Mouse (Mus musculus) left cerebral cortex, adult 2 months (tissue): ENCODE measurements around the gene Tns1. TPM values are rescaled to one million over a fixed set of nuclear protein-coding genes. Genes with fewer than 3 reads are reported as not detected.
A peak's percentile ranks its signal among the peaks of the same experiment; 100 is the strongest.

Experiments
- DNase-seq, 2 experiments: peaks; one replicate each; pipeline ENCODE4 v3.0.0; 2021 to 2022; ENCODE audit warnings: low spot score in 2 of 2, mixed read lengths in 1 of 2; ENCODE audit errors: extremely low spot score in 1 of 2
- H3K27ac ChIP-seq: fragments of 200-600 bp; 2 replicates; pipeline ENCODE4 v1.8.1; 2022
- H3K4me3 ChIP-seq: fragments of 200-600 bp; 2 replicates; pipeline ENCODE4 v1.8.1; 2022
- CTCF ChIP-seq: fragments of 200-600 bp; IDR thresholded peaks from 2 replicates; pipeline ENCODE4 v1.8.1; 2022; ENCODE audit warnings: antibody characterized with exemption, mild to moderate bottlenecking, moderate library complexity
- intact Hi-C: fragments of 180-260 bp; cut with DNase I; formaldehyde crosslinking; loops from one replicate; pipeline ENCODE4 v1.15.1; 2025
- total RNA-seq, 2 experiments: library from RNA; stranded (reverse); gene quantifications; 2 replicates each; pipeline ENCODE4 v1.2.3; 2021

The Tns1 gene
- total RNA-seq, 2 experiments from 2014 or later = 43.5 to 46.4 TPM

- Histone ChIP-seq H3K27ac (peak overlapping the region; percentile 78), H3K4me3 (peak overlapping the region; percentile 44)
- no peak for DNase-seq
- intact Hi-C loops = loop anchor here (2.0 kb wide), 1 partner anchor 19 kb away; no protein-coding TSS in a partner anchor
- TF ChIP-seq CTCF = no peak
These were observed 162.2 kb downstream of the Tns1 start for GRCm38 (mm10) chr1:73962049-73962448.

GRCm38 (mm10) chr1:73959758-73960157, 164.5 kb downstream of the Tns1 start:
- no peak overlapping the region for H3K27ac ChIP-seq
- TF ChIP-seq CTCF = no peak
- H3K4me3 ChIP-seq = no peak overlapping the region
- intact Hi-C loops = no loop called here
- no peak for DNase-seq

DNA sequence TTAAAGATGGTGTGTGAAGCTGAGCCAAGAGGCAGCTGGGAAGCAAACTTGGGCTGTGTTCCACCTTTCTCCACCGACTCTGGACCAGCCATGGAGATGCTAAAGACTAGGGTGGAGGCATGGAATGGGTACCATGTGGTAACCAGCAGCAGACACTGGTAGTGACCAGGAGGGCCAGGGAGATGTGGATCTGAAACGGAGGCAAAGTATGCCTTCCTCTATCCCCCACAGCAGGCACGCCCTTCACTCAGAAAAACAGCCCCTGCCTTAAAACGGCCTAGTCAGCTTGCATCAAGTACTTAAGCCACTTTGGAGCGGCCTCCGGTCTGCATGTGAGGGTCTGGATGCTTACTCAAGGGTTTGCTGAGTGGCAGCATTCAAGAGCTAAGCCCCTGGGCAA, 164.9 kb downstream of the Tns1 start:
- TF ChIP-seq CTCF = no peak
- no peak for DNase-seq
- no peak overlapping the region for H3K4me3 ChIP-seq
- H3K27ac ChIP-seq = no peak overlapping the region
- intact Hi-C loops = no loop called here

DNA sequence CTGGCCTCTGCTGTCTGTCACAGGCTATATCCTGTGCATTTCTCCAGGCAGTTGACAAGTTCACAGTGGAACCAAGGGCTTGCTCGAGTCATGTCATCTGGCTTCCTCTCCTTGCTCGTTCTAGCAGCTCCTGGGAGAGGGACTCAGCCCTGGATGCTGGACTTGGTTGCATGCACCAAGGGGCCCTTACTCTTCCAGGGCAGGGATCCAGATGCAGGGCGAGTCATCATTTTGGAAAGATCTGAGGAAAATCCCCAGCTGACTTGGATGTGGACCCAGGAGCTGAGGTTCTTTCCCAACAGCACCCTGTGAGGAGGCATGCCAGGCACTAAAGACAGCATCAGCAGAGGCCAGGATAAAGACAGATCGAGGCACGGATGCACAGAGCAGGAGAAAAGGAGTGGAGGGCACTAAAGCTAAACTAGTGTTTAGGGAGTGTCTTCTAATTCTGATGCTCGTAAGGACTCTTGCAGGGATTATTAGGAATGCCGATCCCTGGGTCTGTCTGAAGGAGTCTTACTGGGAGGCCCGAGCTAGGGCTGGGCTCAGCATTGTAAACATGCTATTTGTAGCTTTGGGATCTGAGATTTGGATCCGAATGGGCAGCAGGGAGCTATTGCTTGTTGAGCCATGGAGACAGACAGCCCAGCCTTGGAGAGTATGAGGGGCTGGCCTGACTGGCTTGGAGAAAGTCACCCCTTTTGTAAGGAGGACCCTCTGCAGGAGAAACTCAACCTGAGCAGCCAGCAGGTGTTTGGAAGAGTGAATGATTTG, 165.9 kb downstream of the Tns1 start:
- DNase-seq = no peak
- no peak for TF ChIP-seq CTCF
- no peak overlapping the region for H3K27ac ChIP-seq
- no peak overlapping the region for H3K4me3 ChIP-seq
- intact Hi-C loops = no loop called here

DNA sequence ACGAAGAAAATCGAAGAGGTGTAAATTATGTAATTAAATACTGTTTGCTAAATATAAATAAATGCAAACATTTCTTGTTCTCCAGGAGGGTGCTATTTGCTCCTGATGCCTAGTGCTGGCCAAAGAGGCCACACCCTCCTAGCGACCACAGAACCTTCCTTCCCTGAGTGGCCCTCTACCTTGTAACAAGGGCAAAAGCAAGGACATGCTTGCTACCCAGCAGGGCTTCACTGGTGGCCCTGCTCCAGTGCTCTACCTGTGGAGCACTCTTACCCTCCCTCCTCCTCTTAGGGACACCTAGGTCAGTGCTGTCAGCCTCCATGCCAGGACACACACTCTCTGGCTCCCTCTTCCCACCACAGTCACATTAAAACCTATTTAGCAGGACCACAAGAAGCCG, 166.8 kb downstream of the Tns1 start:
- no peak for TF ChIP-seq CTCF
- no peak for DNase-seq
- Histone ChIP-seq H3K27ac (no peak overlapping the region), H3K4me3 (no peak overlapping the region)
- intact Hi-C loops = no loop called here

GRCm38 (mm10) chr1:73956320-73956719, 167.9 kb downstream of the Tns1 start:
- intact Hi-C loops = no loop called here
- no peak for DNase-seq
- Histone ChIP-seq H3K4me3 (no peak overlapping the region), H3K27ac (no peak overlapping the region)
- no peak for TF ChIP-seq CTCF

GRCm38 (mm10) chr1:73955259-73955842, 168.9 kb downstream of the Tns1 start:
- no peak overlapping the region for H3K4me3 ChIP-seq
- intact Hi-C loops = no loop called here
- no peak overlapping the region for H3K27ac ChIP-seq
- TF ChIP-seq CTCF = no peak
- no peak for DNase-seq

- DNase-seq = no peak
- Histone ChIP-seq H3K27ac (no peak overlapping the region), H3K4me3 (no peak overlapping the region)
- intact Hi-C loops = no loop called here
- no peak for TF ChIP-seq CTCF
These were observed 169.6 kb downstream of the Tns1 start for GRCm38 (mm10) chr1:73954614-73955013.

DNA sequence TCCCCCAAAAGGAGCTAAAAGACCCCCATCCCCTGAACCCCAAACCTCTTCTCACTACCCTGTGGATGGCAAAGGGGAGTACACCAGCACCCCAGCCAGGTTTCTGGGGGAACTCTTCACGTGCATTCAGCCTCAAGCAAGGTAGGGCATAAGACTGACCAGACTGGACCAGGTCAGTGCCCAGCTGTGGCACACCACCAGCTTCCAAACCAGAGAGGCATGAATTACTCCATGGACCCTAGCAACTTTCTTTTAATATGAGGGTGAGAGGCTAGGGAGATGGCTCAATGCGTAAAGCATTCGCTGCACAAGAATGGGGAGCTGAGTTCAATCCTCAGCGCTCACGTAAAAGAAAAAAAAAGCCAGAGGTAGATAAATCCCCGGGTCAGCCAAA, 170.2 kb downstream of the Tns1 start:
- Histone ChIP-seq H3K27ac (no peak overlapping the region), H3K4me3 (no peak overlapping the region)
- no peak for TF ChIP-seq CTCF
- intact Hi-C loops = no loop called here
- no peak for DNase-seq

- no peak overlapping the region for H3K4me3 ChIP-seq
- TF ChIP-seq CTCF = no peak
- intact Hi-C loops = no loop called here
- DNase-seq = no peak
- no peak overlapping the region for H3K27ac ChIP-seq
These were observed 170.8 kb downstream of the Tns1 start for GRCm38 (mm10) chr1:73953317-73954014.

DNA sequence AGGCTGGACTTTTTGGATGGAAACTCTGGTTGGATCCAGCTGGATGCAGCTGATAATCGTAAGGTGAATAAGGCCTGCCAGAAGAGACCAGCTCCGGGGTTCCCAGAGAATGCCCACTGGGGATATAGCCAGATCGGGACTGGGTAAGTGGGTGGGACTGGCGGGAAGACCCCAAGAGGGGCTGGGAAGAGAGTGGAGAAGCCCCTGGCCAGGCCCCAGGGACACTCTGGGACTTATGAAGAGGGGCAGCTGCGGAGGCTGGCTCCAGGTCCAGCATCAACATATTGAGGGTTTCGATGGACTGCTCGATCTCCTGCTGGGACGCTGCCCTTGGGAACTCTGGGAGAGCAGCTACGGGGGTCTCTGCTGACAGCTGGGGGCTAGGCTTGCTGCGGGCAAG, 171.7 kb downstream of the Tns1 start:
- no peak for TF ChIP-seq CTCF
- DNase-seq = no peak
- Histone ChIP-seq H3K4me3 (no peak overlapping the region), H3K27ac (no peak overlapping the region)
- intact Hi-C loops = no loop called here

DNA sequence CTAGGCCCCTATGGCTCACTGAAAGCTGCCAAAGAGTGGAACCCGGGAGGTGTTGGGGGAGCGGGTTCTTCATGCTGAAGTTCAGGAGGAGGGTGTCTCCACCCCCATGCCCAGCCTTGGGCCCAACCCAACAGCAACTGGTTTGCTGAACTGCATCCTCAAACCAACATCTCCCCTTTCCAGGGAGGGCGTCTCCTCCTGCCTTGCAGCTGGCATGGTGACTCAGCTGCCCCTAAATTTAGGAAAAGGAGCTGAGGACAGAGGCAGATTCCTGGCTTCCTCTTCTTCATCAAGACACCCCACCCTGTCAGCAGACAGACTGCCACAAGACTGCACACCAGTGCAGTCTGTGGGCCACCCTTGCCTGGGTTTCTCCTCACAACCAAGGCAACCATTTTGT, 173.1 kb downstream of the Tns1 start:
- Histone ChIP-seq H3K27ac (no peak overlapping the region), H3K4me3 (no peak overlapping the region)
- TF ChIP-seq CTCF = no peak
- intact Hi-C loops = no loop called here
- DNase-seq = no peak
